Mouse (Mus musculus) spleen, adult 2 months (tissue): Measurements from ENCODE around the gene Vamp5.

Experiments
- CTCF ChIP-seq: fragments of 200-500 bp; IDR thresholded peaks from 2 replicates; pipeline ENCODE4 v1.5.1; 2011; ENCODE audit warnings: mild to moderate bottlenecking, inconsistent platforms; ENCODE audit not compliant: insufficient read depth, insufficient read length, insufficient replicate concordance; ENCODE audit errors: extremely low read depth
- POLR2A ChIP-seq: fragments of 200-500 bp; IDR thresholded peaks from 2 replicates; pipeline ENCODE4 v1.6.1; 2011; ENCODE audit warnings: low read depth, low read length, inconsistent platforms

DNA sequence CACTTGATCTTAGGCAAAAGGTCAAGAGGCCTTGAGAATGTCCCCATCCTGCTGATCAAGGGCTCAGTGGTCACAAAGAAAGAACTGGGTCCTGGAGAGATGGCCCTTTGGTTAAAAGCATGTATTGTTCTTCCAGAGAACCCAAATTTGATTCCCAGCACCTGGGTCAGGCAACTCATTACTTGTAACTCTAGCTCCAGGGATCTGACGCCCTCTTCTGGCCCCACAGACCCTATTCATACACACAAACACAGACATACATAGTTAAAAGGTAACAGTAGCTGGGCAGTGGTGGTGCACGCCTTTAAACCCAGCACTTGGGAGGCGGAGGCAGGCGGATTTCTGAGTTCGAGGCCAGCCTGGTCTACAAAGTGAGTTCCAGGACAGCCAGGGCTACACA lies 12.1 kb upstream of the Vamp5 start:
- TF ChIP-seq POLR2A = no peak
- TF ChIP-seq CTCF = no peak
